Mouse (Mus musculus): ENCODE measurements around the gene Dmc1.

Gene Dmc1

DNA sequence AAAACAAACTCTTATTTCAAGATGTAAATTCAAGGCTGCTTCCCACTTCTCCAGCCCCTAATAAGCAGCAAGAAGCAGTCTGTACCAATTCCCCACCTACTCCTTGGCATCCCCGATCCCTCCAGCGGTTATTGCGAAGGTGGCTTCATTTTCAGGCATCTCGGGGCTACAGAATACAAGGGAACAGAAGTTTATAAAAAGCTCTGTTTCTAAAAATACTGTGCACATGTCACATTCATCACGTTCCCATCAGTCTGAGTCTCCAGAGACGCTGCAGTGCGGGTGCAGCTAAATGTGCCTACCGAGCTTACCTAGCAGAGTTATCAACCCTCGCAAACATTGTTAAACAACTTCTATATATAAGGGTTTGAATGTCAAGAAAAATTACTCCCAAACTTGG lies 42.5 kb downstream of the Dmc1 start:
- peak; percentile 17 for DNase-seq (ENCODE audit: low spot score)

DNA sequence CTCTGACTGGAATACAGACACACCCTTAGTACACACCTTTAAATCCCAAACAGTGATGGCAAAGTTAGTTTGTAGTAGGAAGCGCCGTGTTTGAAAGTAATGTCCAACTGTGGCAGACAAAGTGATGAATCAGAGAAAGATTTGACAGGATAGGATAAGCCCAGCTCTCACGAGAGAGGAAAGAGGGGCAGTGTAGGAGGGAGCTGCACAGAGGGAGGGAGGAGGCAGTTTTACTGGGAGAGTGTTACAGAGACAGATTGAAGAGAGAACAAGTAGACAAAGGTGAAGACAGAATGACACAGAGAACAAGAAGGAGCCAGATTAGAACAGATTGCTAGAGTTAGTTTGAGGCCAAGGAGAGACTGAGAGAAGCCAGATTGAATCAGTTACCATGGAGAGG lies 45.3 kb downstream of the Dmc1 start:
- no peak for DNase-seq (ENCODE audit: low spot score)

DNA sequence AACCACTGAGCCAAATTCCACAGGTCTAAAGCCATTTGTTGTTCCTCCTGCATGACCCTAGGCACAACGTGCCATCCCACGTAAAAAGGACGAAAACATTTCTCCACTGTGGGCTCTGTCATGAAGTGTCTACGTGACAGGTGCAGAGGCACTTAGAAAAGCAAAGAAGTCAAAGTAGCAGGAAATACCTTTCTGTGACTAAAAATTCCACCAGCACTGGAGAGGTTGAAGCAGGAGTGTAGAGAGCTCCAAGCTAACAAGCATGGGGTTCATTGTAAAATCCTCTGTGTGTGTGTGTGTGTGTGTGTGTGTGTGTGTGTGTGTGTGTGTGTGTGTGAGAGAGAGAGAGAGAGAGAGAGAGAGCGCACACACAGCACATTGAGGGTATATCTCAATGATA lies 52.3 kb downstream of the Dmc1 start:
- DNase-seq (ENCODE audit: low spot score) = no peak

DNA sequence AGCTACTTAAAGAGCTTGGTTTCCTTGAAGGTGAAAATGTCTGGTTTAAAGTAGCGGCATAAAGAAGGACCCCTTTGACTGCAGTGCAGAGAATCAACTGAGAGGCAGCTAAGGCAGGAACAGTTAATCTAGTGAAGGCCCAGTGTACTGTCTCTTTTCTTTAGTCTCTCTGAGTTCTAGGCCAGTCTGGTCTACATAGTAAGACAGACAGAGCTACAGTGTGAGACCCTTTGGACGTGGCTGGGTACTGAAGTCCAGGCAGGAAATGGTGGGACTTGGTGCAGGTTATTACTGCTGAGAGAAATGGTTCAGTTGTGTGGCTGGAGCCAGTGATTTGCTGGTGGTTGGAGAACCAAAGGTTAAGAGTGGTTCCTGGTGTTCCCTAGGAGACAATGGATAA lies 56.7 kb downstream of the Dmc1 start:
- DNase-seq (ENCODE audit: low spot score) = no peak

DNA sequence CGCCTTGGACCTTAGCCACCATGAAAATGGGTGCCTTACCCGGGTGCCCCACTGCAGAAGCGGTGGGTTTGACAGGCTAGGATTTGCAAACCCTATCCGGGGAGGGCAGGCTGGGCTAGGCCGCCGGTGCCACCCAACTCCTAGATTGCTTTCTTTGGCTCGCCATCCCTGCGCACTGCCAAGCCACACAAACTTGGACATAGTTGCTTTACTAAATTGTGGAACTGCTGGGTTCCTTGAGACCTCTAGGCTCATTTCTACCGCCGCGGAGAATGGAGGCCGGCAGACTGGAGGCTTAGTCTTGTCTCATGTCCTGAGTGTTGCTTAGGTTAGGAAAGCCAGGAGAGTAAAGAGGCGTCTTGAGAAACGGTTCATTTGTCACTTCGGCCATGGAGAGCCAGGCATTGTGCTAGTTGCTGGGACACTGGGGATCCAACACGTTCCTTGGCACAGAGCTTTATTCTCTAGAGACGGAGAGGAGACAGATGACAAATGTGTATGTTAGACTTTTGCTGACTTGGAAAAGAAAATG lies 57.6 kb downstream of the Dmc1 start:
- no peak for DNase-seq (ENCODE audit: low spot score)

DNA sequence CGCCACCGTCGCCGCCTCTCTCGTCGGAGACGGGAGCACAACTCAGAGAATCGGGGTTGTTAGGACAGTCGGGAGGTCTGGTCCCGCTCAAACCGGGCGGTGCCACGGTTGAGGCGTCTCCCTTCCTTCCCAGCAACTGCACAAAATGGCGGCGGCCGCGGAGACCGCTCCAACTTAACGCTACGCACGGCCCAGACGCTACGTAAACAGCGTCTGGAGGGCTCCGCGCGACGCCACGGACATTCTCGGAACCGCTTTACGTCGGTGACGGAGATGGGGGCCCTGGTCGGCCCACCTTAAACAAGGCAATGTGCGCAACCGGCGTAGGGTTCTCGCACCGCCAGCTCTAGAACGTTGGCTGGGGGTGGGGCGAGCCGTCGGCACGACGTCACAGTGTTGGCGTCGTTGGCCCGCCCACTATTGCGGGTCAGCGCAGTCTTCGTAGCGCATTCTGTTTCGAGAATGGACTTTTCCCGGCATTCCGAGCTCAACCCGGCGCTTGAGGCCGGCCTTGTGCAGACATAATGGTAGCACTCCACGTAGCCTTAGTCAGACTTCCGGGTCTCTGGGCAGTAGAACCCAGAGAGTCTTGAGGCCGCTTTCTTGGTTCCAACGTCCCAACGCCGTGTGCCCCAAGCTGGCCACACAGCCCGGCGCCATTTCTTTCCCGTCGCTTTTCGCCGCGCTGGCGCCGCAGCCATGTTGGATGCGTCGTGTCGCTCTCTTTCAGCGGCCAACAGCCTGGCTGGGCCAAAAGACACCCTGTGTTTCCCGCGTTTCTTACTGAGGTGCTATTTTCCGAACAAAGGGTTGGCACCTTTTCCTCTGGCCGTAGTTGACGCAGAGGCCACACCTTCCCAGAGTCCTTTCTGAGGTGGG lies 58.3 kb downstream of the Dmc1 start, which contains the start of gene Ddx17:
Gene Ddx17, minus strand, starts transcription at position 332 of the 879 bp plus-strand sequence.
- DNase-seq (ENCODE audit: low spot score) = peak; percentile 99

DNA sequence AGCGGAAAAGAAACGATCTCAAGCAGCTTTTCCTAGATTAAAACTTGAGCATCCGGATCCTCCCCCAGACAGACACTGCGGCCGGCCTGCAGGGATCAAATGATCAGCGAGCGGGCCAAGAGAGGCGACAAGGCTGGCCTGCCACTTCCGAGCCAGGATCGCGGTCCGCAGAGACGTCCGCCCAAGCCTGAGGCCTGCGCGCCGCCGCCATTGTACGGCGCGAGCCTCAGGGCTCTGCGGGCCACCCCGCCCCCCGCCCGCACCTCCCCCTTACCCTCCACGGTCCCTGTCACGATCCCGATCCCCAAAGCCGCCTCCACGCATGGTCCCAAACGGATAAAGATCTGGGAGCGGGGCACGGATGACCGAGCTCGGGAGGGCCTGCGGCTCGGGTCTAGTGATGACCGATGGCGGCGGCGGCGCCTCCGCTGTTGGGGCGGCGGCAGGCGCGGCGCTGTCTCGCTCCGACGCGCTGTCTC lies 58.9 kb downstream of the Dmc1 start:
- DNase-seq (ENCODE audit: low spot score) = peak; percentile 83

DNA sequence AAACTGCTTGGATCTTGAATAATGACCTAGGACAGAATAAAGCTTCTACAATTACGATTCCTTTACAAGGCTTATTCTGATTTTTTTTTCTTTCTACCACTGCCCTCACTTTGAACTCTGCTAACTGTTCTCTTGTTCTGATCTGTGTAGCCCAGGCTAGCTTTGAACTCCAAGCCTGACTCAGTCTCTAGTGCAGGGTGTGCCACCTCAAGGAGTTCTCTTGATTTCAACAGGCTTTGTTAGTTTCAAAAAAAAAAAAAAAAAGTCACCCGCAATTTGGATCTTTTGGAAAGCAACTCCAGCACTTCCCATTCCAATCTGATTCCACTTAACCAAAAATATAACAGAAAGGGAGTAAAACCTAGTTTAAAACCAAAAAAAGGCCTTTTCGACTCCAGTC lies 59.4 kb downstream of the Dmc1 start:
- DNase-seq (ENCODE audit: low spot score) = no peak

DNA sequence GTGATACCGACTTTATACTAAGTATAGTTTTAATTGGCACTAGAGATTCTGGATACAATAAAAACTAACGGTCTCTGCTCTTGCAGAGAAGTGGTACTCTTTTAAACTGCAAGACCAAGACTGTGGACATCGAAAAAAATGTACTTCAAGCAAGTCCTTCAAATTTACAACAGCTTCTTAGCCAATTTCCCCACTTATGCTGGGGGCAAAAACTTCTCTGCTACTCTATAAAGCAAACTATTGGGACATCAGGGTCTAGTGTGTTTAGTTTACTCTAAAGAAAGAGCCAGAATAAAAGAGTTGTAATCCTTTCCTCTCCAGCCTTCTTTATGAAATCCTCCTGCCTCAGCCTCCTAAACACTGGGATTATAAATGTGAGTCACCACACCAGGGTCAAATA lies 60.9 kb downstream of the Dmc1 start:
- DNase-seq (ENCODE audit: low spot score) = no peak

DNA sequence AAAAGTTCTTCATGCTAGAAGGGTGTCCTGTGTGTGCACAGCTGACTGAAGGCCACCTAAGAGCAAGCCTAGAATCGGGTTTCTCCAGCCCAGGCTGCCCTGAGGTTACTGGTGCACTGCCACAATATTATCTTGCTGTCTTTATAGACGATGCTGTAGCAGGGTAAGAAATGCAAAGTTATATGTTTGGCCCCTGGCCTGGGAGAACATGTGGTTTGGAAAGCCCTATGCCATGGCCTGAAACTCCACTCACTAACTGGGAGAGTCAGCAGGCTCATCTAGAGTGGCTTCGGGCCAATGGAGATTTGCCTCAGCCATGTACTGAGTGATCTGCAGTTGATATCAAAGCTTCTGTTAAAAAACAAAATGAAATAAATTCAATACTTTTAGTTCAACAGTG lies 71.1 kb downstream of the Dmc1 start:
- DNase-seq (ENCODE audit: low spot score) = no peak

- no peak for DNase-seq (ENCODE audit: low spot score)
These were observed 75.0 kb downstream of the Dmc1 start for GRCm38 (mm10) chr15:79529935-79530334.

- no peak for DNase-seq (ENCODE audit: low spot score)
These were observed 76.8 kb downstream of the Dmc1 start for GRCm38 (mm10) chr15:79527991-79528639.

DNA sequence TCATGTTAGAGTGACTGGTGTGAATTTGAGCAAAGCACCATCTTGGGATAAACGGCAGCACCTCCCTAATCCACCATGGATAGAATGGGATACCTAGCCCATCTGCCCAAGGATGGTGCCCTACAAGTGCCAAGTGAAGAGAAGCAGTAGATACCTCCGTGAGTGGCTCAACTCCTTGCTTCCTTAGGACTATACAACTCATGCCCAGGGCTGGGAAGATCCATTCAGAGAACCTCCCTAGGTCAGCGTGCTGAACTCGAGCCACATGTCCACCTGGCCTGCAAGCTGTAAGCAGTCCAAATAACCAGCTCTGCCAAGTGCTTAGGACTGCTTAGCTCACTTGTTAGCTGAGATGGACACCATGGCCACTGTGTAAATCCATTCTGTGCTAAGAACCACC lies 77.7 kb downstream of the Dmc1 start:
- no peak for DNase-seq (ENCODE audit: low spot score)

- peak; percentile 36 for DNase-seq (ENCODE audit: low spot score)
These were observed 78.7 kb downstream of the Dmc1 start for GRCm38 (mm10) chr15:79525979-79526768.

DNA sequence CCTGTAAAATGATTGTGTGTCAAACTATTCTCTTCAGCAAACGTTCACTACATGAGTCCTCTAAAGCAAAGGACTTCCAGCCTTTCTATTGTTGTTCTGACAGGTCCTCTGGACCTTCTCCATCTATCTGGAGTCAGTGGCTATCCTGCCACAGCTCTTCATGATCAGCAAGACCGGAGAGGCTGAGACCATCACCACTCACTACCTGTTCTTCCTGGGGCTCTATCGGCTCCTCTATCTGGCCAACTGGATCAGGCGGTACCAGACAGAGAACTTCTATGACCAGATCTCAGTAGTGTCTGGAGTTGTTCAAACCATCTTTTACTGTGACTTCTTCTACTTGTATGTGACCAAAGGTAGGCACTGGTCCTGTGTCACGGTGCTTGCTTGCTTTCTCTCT lies 79.3 kb downstream of the Dmc1 start:
- DNase-seq (ENCODE audit: low spot score) = peak; percentile 36

GRCm38 (mm10) chr15:79519400-79520220 lies 85.3 kb downstream of the Dmc1 start:
- no peak for DNase-seq (ENCODE audit: low spot score)

GRCm38 (mm10) chr15:79518571-79518970 lies 86.3 kb downstream of the Dmc1 start:
- no peak for DNase-seq (ENCODE audit: low spot score)

DNA sequence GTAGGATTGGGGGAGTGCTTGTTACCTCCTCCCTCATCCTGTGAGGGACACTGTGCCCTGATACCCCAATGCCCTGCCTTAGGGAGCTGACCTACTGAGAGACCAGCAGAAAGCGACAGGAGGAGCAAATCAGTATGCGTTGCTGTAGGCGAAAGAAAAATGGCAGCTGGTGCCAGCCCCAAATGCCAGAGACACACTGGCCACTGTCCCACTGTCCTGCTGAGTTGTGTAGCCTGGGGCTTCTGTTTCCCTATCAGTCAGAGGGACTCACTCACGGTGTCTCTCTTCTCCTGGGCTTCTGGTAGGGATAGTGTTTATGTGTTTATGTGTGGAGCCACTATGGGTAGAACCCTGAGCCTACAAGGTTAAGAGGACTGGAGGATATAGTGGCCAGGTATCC lies 87.2 kb downstream of the Dmc1 start:
- no peak for DNase-seq (ENCODE audit: low spot score)

DNA sequence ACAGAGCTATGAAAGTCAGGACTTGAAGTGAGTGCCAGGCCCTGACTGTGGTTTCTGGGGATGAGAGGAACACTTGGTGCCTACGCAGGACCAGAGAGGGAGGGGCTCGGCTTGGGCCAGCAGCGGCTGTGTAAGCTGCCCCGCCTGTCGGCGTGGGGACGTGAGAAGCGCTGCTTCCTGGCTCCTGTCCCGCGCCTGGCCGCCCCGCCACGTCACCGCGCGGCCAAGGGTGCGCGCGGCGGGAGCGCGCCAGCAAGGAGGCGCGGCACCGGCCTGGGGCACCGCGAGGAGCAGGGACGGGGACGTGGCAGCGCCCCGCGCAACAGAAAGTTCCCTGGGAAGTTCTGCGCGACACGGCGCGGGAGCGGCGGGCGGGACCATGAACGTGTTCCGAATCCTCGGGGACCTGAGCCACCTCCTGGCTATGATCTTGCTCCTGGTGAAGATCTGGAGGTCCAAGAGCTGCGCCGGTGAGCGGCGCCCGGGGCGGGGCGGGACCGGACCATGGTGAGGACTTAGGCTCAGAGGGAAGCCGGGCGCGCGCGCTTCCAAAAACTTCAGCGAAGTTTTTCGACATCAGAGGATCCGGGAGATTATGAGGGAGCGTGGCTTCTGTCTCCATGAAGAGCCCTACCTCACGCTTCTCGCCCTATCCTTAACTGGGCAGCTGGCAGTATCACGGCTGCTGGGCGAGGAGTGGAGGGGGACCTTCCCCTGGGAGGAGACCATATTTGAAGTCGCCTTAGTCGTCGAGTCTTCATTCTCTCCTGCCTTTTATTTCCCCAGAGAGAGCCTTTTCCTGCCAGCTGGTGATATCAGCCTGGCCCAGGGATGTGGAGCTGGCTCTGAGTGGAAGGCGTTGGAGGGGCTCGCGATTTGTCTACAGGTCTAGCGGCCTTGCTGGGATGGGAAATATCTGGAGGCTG lies 88.5 kb downstream of the Dmc1 start, which contains the start of gene Kdelr3:
Gene Kdelr3, plus strand, starts transcription at position 241 of the 926 bp plus-strand sequence.
- DNase-seq (ENCODE audit: low spot score) = peak; percentile 85

DNA sequence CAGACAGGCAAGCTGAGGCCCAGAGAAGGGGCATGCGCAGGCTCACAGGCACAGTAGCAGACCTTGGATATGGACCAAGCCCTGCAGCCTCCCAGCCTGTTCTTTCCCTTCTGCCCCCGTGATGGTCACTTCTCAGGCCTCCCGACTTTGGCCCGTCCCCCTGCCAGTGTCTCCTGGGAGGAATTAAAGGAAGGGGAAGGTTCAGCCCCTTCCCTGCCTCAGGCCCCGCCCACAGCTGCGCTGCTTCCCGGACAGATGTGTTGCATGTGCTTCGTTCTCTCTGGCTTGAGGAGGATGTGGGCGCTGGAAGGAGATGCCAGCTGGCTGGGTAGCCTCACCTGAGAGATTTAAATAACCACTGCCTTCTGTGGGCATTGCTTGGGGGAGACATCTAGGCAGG lies 91.0 kb downstream of the Dmc1 start:
- DNase-seq (ENCODE audit: low spot score) = peak; percentile 81
